Mouse (Mus musculus) fibroblast of lung, adult 2 months (primary cell): ENCODE data around the gene Car12.

Experiments used
- DNase-seq: peaks from one replicate; pipeline ENCODE4 v3.0.0-alpha.2; 2011; ENCODE audit warnings: low read depth

Gene Car12

DNA sequence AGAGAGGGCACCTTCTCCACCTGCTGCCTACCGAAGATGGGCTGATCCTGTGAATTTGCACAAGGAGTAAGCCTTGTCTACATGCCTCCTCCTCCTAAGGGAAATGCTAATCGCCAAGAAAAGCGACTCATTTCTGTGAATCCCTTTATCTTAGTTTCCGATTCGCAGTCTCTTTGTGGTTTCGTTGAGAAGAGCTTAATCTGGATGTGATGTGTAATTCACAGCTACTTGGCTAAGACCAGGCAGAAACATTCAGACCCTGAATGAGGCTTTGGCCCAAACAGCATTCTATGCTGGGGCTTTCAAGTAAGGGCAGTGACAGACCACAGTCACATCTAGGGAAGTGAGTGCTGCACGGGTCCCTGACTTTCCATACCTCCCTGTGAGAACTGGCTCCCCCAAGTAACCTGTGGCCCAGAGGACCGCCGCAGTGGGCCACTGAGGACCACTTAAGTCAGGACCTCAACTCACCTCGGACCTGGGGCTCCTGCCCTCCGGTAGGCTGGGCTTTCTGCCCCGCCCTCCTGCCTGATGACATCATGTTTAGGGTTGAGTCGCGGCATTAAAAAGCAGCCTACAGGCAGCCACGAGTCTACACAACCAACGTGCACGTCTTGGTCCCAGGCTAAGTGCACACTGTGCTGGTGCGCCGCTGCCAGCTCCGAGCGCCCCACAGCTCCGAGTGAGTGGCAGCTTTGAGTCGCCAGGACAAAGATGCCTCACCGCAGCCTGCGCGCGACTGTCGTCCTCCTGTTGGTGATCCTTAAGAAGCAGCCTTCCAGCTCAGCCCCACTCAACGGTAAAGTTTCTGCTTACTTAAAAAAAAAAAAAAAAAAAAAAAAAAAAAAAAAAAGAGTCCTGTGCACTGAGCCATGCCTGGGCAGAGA lies at the start of gene Car12:
Car12 (plus strand) TSS at position 552 of the 887 bp plus-strand sequence.
- no peak for DNase-seq

DNA sequence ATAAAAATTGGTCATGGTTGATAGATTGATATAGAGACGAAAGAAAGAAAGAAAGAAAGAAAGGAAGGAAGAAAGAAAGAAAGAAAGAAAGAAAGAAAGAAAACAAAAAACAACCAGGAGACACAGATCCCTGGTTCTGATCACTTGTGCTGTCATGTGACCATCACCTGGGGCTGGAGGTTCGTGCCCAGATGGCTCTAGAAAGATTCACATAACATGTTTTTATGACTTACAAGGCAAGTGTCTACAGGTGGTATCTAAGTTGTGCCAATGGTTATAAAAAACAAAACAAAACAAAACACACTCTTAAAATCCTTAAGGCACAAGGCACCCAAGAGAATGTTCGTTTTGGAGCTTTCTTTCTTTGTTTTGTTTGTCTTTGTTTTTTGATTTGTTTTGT lies 49.7 kb upstream of the Car12 start:
- no peak for DNase-seq

DNA sequence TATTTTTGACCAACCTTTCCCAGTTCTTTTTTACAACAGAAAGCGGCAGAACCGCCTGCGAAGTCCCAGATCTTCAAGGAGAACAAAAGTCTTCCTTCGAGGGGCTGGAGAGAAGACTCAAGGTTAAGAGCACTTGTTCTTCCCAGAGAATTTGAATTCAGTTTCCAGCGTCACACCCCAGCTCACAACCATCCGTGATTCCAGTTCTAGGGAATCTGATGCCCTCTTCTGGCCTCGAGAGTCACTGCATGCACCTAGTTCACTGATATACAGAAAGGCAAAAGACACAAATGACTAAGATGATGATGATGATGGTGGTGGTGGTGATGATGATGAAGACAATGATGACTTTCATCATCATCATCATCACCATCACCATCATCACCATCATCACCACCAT lies 48.9 kb upstream of the Car12 start:
- no peak for DNase-seq

DNA sequence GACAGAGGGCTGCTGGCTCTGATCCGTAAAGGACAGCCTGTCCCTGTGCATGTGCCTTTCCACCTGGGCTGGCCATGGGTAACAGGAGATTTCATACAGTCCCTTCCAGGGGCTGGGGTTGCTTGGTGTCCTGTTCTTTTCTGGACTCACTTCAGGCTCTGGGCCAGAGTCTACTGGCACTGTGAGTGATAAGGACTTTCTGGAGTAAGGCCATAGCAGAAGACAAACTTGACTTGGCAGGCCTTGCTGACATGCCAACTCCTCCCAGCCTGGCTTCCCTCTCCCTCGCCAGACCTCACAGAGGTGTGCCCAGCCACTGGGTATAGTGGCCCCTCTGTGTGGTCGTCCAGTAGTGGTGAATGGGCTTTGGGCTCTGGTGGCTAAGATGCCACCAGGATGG lies 47.3 kb upstream of the Car12 start:
- DNase-seq, result no peak

DNA sequence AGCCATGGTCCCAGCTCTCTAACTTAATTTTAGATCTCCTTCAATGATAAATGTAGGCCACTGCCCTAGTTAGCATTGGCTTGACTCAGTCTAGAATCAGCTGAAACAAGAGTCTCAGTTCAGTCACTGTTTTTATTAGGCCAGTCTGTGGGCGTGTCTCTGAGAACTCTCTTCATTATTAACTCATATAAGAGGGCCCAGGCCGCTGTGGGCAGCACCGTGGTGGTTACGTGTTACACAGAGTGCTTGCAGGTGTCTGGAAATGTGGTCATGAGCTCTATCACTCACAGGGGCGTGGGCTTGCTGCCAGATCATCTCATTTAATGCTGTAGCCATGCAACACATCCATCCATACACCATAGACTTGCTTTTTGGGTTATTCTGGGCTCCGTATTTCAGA lies 46.4 kb upstream of the Car12 start:
- DNase-seq, result no peak

DNA sequence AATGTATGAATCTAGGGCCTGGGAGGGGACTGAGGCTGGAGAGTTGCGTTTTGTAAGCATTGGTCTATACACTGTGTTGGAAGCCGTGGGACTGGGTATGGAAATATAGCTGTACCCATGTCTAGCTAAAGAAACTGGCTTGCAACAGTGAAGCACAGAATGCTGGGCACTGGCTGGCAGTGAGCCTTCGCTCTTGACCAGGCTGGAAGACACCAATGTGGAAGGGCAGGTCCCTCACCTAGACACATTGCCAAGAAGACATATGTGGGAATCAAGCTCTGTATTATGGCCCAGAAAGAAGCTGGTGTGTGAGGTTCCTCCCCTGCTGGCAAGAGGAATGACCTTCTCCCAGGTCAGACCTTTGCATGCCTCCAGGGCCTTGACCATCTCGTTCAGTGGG lies 45.6 kb upstream of the Car12 start:
- DNase-seq, result no peak

DNA sequence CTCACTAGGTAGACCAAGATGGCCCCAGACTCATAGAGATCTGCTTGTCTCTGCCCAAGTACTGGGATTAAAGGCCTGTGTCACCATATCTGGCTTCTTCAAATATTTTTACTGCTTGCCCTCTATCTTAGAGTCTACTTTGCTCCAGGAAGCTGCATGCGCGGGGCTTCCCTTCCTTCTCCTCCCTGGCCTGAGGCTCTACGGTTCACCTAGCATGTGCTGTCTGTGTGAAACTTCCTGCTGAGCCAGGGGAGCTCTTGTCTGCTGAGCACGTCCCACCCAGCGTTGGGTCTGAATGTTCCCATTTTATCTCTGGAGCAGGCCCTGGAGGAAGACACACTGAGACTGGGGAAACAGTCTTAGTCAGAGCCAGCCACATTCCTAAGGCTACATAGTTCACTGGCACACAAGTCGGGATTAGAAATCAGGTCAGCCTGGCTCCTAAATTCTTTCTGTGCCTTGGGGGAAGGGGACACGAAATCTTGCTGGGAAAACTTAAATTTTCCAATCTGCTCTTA lies 43.9 kb upstream of the Car12 start:
- no peak for DNase-seq

DNA sequence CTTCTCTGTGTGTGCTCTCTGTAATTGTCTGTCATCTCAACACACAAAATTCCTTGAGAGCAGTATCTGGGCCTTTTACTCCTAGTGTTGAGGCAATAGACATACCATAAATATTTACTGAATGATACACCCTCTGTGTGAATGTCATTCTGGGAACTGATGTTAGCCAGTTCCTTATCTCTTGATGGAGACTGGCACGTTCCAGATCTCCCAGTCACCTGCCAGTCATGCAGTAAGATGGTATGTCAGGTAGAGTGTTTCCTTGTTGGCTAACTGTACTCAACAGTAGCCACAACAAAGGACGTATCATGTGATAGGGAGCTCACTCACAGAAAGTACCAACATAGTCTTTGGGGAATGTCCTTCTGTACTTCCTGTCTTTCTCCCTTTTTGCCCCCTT lies 39.7 kb upstream of the Car12 start:
- no peak for DNase-seq

DNA sequence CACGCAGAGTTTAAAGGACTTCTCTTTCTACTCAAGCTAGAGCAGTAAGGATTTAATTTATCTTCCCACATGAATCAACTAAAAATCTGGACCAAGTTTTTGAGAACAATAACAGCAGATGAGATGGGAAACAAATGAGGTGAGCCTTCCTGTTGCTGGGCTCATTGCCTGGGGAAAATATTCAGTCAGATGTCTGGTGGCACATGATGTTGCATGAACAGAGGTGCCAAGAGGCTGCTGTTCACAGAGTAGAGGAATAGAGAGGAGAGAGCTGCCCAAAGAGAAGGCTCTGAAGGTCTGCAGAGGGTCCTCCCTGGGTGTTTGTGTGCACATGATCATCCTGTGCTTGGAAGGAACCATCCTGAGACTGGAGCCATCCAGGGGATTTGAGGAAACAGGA lies 37.9 kb upstream of the Car12 start:
- DNase-seq, result no peak

DNA sequence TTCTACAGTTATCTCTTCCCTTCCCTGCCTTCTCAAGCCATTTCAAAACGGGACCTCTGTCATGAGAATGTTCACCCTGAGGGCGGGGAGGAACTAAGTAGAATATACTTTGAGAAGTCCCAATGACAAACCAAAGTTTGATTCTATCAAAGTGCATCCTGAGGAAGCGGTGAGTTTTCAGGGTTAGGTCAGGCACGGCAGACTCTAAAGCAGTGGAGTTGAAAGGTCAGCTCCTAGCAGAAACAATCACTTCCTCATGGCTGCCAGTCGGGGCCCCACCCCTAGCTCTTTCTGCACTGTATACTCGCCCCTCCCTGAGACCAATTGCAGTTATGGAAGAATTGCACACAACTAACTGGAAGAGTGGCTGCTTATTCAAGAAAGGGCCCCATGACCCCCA lies 33.4 kb upstream of the Car12 start:
- DNase-seq, result no peak

DNA sequence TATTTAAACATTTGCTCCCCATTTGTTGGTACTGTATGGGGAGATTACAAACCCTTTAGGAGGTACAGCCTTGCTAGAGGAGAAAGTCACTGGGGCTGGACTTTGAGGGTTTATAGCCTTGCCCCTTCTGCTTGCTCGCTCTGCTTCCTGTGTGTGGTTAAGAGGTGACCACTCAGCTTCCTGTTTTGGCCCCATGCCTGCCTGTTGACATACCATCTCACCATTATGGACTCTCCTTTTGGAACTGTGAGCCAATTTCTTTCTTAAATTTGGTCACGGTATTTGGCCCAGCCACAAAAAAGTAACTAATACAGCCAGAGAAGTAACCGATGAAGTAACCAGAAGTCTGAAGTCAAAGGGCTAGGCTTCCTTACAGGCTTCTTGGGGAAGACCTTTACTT lies 30.7 kb upstream of the Car12 start:
- DNase-seq, result no peak

DNA sequence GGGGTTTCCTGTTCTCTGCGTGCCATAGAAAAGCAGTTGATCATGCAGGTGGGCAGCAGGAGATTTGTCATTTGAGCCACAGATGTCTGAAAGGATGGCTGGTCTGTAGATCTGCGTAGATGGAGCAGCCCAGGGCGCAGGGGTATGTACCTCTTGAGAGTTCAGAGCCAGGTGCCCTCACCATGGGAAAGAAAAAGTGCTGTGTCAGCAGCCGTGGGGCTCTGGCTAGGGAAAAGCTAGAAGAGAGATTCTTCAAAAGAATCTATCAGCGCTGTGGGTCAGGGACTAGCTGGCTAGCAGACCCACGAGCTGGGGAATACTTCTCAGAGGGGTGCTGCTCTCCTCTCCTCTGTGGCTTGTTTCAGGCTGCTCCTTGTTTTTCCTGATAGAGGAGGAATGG lies 27.8 kb upstream of the Car12 start:
- DNase-seq, result no peak

DNA sequence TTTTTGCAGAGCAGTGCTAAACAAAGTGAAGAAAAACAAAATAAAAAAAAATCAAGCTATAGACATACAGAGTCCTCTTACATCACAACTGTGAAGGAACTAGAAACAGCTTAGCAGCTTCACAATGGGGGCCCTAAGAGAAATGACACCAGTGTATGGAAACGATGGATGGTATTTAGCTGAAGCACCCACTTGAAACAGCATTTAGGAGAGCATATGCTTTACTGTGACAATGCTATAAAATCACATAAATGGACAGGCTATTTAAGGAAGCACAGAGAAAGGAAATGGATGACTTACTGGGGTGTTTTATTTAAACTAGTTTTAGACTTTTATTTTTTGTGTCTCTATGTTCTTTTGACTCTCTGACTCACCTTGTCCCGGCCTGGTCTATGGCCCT lies 25.8 kb upstream of the Car12 start:
- DNase-seq, result no peak

DNA sequence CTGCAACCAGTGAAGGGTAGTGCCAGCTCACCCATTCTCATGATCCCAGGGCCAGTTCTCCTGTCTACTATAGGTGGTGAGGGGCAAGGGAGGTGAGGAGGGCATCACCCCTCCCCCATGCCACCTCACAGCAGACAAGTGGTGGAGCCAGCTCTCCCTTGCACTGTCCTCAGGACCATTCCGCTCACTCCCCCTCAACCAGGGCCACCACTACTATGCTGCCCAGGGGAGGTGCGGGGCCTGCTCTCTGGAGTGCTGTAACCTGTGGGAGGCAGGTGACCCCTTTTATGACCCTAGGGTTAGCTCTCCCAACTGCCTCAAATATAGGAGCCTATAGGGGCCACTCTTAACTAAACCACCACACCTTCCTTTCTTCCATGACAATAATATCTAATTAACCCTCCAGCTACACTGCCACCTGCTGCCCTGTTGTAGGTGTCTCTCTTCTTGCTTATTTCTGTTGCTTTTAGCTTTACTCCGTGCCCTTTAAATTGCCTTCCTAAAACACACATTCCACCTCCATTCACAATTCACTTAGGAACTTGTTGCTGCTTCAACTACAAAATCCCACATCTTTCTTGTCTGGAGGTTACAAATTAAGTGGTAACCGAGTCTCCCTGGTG lies 21.7 kb upstream of the Car12 start:
- DNase-seq, result no peak

DNA sequence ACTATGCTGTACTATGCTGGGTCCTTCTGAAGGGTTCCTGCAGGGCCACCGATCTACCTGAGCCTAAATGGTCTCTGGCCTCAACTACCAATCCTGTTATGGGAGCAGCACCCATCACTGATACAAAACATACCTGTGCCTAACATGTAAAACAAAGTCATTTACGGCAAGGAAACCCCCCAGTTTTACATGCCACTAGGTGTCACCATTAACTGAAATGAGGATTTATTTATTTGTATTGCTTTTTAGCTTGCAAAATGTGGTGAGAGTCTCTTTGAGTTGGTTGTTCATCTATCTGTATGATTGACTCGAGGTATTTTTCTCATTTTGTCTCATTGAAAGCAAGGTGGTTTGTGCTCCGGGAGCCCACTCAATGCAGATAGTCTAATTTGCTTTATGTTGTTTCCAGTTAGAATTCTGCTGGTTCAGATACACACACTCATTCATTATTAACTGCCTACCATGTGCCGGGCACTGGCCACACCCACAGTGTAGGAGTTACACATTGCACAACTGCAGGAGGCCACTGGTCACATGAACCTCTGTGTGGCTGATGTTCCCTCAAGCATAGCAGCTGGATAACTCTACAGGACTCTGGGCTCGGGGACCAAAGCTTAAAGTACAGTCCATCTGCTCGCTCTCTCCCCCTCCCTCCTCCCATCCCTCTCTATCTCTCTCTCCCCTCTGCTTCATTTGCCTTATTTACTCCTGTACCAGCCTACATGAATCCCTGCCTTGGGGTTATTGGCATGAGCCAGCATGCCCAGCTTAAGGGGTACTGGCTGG lies 15.9 kb upstream of the Car12 start:
- DNase-seq, result no peak

DNA sequence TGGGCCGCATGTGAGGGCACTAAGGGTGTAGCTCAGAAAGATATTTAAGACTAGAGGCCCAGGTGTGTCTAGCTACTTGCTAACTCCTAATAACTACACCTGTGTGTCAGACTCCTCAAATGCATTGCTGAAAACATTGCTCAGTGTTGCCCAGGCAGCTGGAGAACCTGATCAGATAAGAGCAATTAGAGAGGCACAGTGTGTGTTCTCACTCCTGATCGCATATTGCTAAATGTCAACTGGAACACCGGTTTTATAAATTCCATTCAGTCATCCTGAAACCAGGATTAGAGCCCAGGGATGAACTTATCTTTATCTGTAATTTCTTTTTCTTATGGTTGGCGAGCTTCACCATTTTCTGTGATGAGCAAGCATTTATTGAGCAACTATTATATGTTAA lies 13.7 kb upstream of the Car12 start:
- DNase-seq, result no peak

DNA sequence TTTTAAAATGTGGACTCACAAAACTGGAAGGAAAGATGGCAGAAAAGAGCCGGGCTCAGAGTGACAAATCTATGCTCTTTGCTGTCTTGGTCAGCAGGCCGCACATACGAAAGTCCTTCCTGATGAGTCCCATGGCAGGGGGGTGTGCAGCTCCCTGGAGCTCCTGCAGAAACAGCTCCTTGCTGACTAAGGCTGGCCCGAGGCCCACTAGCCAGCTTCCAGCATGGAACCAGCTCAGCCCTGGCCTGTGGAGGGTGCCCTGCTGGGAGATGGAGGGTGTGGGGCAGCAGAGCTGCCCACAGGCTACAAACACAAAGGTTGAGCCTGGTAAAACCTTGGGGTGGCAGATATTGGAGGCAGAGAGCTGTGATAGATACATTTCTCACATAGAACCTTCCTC lies 10.5 kb upstream of the Car12 start:
- no peak for DNase-seq

DNA sequence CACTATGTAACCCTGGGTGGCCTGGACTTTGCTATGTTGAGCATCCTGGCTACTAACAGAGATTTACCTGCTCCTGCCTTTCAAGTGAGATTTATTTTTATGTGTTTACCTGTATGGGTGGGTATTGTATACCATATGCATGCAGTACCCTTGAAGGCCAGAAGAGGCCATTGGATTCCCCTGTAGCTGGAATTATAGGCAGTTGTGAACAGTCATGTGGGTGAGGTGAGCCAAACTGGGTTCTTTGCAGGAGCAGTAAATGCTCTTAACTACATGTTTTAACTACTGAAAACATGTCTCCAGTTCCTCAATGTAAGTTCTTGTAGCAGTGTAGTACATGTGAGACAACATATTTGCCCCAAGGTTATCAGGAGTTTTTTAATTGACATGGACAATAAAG lies 8.1 kb upstream of the Car12 start:
- DNase-seq, result no peak

DNA sequence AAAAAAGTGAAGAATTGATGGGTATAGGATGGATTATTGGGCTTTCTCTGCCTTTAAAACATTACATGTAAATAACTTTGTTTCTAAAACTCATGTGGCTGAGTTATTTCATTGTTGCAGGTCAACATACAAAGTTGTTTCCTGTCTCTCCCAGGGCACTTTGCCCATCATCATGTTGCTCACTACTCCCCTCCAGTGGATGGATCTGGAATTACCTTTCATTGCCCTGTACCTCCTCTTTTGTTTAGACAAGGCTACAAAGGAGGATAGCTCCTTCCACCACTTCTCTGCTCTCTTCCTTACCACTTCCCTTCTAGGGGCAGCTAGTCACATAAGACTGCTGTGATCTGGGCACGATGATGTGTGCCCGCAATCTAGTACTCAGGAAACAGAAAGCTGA lies 7.7 kb upstream of the Car12 start:
- no peak for DNase-seq

DNA sequence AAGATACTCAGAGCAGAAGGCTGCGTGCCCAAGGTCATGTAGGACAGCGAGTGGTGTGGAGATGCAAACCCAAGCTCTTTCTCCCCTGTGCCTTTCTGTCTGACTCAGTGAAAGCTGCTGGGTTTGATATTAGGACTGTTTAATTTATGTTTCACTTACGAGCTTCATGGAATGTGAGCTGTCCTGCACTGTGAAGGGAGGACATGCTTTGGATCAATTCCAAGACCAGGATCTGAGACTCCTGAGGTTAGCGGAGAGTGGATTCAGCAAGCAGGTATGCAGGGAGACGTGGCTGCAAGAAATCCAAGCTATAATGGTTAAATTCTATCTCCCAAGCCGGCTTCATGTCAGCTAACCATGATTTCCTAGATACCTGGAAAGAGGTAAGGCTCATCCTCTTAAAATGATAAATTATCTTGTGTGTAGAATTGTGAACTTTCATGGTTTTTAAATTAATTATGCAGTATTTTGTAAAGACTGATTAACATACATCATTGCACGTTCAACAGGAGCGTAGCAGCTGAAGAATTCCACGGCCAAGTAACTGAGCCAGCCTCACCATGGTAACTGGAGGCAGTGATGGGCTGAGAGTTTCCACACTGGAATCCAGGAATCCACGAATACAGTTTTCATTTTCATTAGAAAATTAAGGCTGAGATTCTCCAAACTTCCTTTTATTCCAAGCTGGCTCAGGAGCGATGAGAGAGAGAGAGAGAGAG lies 5.3 kb upstream of the Car12 start:
- no peak for DNase-seq

DNA sequence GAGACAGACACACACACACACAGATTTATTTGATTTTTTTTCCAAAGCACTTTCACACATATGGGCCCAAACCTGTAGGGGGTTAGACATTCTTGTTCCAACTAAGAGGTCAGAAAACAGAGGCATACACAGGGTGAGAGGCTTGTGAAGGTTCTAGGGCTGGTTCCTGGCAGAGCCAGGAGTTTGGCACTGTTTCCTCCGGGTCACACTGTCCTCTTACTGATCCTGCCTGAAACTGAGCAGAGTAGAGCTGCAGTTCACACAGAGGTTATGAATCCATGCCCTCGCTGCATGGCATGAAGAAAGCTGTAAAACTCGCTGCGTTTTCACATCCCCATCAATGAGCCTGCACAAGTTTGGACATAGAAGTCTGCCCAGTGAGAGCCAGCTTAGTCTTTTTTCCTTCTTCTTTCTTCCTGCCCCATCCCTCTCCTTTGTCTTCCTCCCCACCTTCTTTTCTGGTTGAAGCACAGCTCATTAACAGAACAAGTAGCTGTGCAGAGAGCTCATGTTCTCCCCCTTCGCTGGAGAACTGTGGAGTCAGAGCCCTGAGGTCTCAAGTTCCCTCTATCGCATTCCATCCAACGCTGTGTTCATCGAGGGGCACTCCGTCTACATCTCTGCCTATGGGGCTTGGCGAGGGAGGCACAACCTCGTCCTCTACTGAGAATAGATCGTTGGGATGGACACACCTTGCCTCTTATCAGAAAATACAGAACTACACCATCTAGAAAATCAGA lies 4.5 kb upstream of the Car12 start:
- DNase-seq, result no peak
